ENCODE assay signal across 21 mouse cellular contexts in genomic region chr16:41747874-41748273, GRCm38 (mm10).
"Had no signal": no experiment of that assay in that cellular context is flagged by ENCODE, and none has a peak within 500 bp of the region (broad histone marks: within the 10 kb centered on the region; RNA-seq: fewer than 3 reads in every experiment).

No protein-coding gene starts in this region.

- H3K9me3 ChIP-seq: limb, embryonic 12.5 days; limb, embryonic 15.5 days; midbrain, embryonic 12.5 days; midbrain, embryonic 15.5 days had no signal

- DNase-seq: kidney, adult 9 months; kidney, postnatal 14 days; kidney, postnatal 4 days; left cerebral cortex, postnatal 4 days; liver, postnatal 0 days; lung, embryonic 14.5 days; right cerebral cortex, adult 18-20 months; right cerebral cortex, postnatal 14 days; right cerebral cortex, postnatal 4 days; thymus, adult 2 months; thymus, postnatal 14 days; thymus, postnatal 4 days had no signal

- H3K4me1 ChIP-seq: limb, embryonic 12.5 days; limb, embryonic 15.5 days; midbrain, embryonic 12.5 days; midbrain, embryonic 15.5 days had no signal

- H3K4me2 ChIP-seq: limb, embryonic 12.5 days; limb, embryonic 15.5 days; liver, embryonic 11.5 days; lung, embryonic 14.5 days; midbrain, embryonic 12.5 days; midbrain, embryonic 15.5 days had no signal

- H3K27me3 ChIP-seq: limb, embryonic 12.5 days; limb, embryonic 15.5 days; midbrain, embryonic 12.5 days; midbrain, embryonic 15.5 days had no signal

- H3K4me3 ChIP-seq: limb, embryonic 12.5 days; limb, embryonic 15.5 days; midbrain, embryonic 12.5 days; midbrain, embryonic 15.5 days had no signal

- ATAC-seq: liver, postnatal 0 days; lung, postnatal 0 days; midbrain, embryonic 15.5 days had no signal

- H3K36me3 ChIP-seq: limb, embryonic 12.5 days; limb, embryonic 15.5 days; midbrain, embryonic 12.5 days; midbrain, embryonic 15.5 days had no signal

- H3K9ac ChIP-seq: limb, embryonic 12.5 days; limb, embryonic 15.5 days; liver, embryonic 14.5 days; liver, postnatal 0 days; lung, embryonic 14.5 days; midbrain, embryonic 12.5 days; midbrain, embryonic 15.5 days had no signal

- H3K27ac ChIP-seq: limb, embryonic 12.5 days; limb, embryonic 15.5 days; liver, embryonic 14.5 days; macrophage; midbrain, embryonic 12.5 days; midbrain, embryonic 15.5 days; stomach, postnatal 0 days had no signal
